Mouse (Mus musculus): ENCODE data around the gene Mlx. TPM values are rescaled to one million over a fixed set of nuclear protein-coding genes. Genes with fewer than 3 reads are reported as not detected.

Mlx gene
- 23.9 and 36.2 TPM in 2 replicates for polyA plus RNA-seq (2012; rRNA removed)

DNA sequence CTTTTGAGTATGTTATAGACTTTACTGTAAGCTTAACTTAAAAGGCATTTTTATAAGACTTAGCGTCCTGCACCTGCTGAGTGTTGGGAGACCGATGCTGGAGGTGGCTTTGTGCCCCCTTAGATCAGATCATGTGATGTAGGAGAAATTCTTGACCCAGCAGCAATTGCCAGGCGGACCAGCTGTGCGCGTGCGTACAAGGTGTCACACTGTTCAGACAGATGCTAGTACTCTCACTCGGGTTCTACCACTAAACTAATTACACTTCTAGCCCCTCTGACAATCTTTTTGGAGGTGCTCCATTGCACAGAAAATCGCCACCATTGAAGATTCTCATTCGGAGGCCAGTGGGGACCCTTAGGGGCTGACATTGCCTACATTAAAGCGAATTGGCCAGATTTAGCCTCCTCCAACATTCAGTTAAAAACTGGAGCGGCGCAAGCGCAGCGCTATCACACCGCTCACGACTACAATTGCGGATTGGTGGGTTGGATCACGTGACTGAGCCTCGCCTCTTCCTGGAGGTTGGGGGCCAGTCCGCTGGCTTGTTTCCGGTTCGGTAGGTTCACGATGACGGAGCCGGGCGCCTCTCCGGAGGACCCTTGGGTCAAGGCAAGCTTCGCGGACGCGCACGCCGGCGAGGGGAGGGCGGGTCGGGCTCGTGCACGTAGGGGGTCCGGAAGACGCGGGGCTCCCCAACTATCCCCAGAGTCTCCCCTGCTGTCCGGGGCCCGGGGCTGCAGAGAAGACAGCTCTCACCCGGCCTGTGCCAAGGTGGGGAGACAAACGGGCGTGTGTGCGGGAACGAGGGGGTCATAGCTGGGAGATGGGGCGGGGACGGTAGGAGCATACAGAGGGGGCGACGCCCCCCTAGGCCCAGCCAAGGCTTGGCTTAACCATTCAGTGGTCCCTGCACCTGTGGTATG lies at the start of gene Mlx:
Gene Mlx, plus strand, starts transcription at position 522 of the 926 bp plus-strand sequence.

DNA sequence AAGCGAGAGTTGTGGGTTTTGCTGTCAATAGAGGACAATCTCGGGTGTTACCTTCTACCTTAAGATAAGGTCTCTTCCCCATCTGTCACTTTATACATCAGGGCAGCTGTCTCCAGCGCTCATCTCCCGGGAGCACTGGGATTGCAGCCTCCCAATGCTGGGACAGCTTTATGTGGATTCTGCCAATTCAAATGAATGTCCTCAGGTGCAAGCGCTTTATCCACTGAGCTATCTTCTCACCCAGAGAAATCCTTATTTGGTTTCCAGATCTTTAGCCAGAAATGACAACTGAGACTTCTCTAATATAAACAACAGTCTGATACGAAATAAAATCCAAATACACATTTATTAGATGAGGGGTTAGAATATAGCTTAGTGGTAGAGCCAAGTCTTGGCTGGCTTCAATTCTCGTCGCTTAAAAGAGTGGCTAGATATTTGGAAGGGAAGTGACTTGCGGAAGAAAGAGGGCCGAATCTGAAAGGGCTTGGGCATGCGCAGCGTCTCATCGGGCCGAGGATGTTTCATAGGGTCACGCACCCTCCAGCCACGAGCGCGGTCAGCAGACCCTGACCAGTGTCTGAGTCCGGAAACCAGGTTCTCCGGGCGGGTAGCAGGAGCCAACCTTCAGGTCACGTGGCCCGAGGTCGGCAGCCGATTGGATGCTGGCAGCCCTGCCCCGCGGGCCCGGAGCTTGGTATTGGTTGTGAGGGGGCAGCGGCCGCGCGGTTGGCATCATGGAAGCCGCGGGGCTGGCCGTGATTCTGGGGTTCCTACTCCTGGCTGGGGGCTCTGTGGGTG lies 17.5 kb upstream of the Mlx start, which contains the start of gene Naglu:
Gene Naglu, plus strand, starts transcription at position 622 of the 798 bp plus-strand sequence.

DNA sequence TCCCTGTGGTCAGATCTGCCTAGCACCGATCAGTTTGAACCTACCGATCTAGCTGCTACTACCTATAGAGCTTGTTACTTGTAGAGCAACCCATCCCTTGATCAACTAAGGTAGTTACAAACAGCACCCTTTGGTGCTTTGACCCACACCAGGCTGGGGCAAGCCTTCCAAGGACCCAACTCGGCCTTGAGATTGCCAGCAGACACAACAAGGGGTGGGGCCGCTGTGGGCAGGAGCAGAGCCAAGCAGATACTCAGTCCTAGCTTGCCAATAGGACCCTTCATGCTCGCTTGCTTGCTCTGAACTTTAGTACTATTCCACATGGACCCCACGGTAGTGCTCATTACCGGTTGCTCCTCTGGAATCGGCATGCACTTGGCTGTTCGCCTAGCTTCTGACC lies 9.0 kb upstream of the Mlx start, which contains the start of gene Hsd17b1:
Gene Hsd17b1, plus strand, starts transcription at position 291 of the 400 bp plus-strand sequence.

DNA sequence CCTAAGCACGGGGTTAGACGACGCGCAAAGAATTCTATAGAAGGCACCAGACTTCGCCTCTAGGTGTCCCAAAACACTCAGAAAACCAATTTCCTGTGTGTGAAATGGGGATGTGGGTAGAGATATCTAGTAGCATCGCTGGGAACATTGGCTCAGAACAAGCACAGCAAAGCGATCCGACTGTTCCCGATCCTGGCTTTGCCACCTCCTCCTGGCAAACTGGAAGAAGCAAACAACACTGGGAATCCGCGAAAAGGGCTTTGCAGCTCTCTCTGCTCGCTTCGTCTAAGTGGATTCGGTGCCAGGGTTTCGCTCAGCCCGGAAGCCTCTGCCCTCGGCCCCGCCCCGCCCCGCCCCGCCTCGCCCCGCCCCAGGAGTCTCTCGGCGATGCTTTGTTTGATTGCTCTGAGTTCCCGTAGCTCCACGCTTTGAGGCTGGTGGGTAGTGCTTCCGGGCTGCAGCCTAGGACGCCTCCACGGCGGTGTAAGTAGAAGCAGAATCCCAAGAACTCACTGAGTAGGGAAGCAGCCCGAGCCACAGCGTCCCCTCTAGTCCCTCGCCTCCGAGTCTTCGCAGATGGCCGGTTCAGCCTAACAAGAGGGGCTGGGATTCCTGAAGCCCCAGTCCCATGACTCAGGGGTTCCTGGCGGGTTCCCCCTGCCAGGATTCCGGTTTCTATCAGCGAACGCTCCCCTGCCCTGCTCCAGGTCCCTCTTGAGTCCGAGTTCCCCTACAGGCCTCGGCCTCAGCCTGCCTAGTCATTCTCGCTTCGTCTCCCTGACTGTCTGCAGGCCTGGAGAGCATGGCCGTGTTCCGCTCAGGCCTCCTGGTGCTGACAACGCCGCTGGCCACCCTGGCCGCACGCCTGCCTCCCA lies 4.6 kb upstream of the Mlx start, which contains the start of gene Coasy:
Gene Coasy, plus strand, starts transcription at position 358 of the 875 bp plus-strand sequence.

DNA sequence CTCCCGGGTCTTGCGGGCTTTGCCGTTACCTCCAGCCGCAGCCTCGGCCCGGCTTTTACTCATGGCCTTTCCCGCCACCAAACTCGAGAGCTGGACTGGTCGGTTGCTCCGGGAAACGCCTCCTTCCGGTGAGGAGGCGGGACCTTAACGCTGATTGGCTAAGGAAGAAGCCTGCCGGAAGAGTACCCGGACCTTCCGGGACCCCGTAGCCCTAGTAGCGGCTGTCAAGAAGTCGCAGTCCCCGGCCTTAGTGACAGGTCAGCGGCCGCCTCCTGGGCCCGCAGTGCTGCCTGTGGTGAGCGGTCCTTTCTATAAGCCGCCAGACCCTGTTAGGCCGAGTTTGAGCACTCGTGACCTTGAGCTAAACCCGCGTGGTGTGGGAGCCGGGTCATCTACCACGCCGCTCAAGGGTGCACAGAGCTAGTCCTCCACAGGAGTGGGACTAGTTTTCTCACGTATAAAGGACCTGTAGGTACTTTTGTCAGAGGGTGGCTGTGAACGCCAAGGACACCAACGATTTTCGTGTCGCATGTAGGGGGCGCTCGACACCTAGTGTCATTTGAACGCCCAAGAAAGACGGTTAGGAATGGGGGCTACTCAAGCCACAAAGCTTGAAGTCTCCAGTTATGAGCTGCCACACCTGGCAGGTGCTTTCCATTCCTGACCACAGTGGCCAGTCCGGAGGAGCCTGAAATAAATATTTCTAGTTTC lies 8.4 kb downstream of the Mlx start, which contains the start of gene Psmc3ip:
Gene Psmc3ip, minus strand, starts transcription at position 123 of the 711 bp plus-strand sequence.

DNA sequence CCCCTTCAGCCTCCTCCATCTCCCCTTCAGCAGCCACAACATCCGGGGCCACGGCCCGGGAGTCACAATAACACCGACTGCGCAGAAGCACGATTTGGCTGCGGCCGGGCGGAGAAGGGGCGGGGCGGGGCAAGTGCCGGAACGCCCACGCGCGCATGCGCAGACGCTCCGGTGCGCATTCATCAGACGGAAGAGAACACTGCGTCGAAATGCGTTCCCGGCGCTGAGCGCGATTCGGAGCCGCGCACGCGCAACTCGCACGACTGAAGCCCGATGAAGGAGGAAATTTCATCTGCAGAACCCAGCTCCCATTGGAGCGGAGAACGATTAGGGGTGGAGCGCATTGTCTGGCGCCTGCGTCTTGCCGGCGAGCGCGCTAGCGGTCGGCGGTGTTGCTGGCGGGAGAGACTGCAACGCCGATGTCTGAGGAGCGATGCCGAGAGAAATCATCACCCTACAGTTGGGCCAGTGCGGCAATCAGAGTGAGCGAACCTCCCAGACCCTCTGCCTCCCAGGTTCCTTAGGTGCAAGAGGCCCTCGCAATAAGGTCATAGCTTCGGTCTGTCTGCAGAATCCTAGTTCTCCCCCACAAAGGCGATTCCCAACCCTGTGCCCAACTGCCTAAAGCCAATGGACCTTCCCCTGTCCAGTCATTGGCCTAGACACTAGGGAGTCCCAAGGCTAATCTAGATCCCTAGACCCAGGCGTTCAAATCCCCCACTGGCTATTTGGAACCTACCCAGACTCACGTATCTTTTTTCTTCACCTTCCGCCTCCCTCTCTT lies 32.9 kb downstream of the Mlx start, which contains the start of the genes Retreg3 and Tubg1:
Gene Retreg3, minus strand, starts transcription at position 133 of the 784 bp plus-strand sequence.
Gene Tubg1, plus strand, starts transcription at position 178 of the 784 bp plus-strand sequence.

Other genes starting within 250 kb of the Mlx start
- gene Stat5b, start 236.6 kb upstream of the Mlx start, polyA plus RNA-seq (2012; rRNA removed): 58.2 and 62.1 TPM in 2 replicates
- 65.0 and 74.5 TPM in 2 replicates for gene Stat5a, start 227.9 kb upstream of the Mlx start, polyA plus RNA-seq (2012; rRNA removed)
- 120 and 122 TPM in 2 replicates for gene Stat3, start 147.7 kb upstream of the Mlx start, polyA plus RNA-seq (2012; rRNA removed)
- 263 and 307 TPM in 2 replicates for gene Cavin1, start 116.4 kb upstream of the Mlx start, polyA plus RNA-seq (2012; rRNA removed)
- gene Atp6v0a1, start 77.8 kb upstream of the Mlx start, polyA plus RNA-seq (2012; rRNA removed): 61.8 and 84.5 TPM in 2 replicates
- gene Naglu, start 17.3 kb upstream of the Mlx start, polyA plus RNA-seq (2012; rRNA removed): 124 and 125 TPM in 2 replicates
- 267 and 378 TPM in 2 replicates for gene Hsd17b1, start 8.9 kb upstream of the Mlx start, polyA plus RNA-seq (2012; rRNA removed)
- gene Coasy, start 4.7 kb upstream of the Mlx start, polyA plus RNA-seq (2012; rRNA removed): 122 and 140 TPM in 2 replicates
- 1.7 and 2.1 TPM in 2 replicates for gene Psmc3ip, start 8.2 kb downstream of the Mlx start, polyA plus RNA-seq (2012; rRNA removed)
- 59.4 and 75.1 TPM in 2 replicates for gene Retreg3, start 32.6 kb downstream of the Mlx start, polyA plus RNA-seq (2012; rRNA removed)
- 11.5 and 16.8 TPM in 2 replicates for gene Tubg1, start 32.7 kb downstream of the Mlx start, polyA plus RNA-seq (2012; rRNA removed)
- 8.2 and 11.3 TPM in 2 replicates for gene Tubg2, start 68.6 kb downstream of the Mlx start, polyA plus RNA-seq (2012; rRNA removed)
- 12.6 and 13.4 TPM in 2 replicates for gene Cntnap1, start 83.2 kb downstream of the Mlx start, polyA plus RNA-seq (2012; rRNA removed)
- 89.1 and 109 TPM in 2 replicates for gene Plekhh3, start 84.1 kb downstream of the Mlx start, polyA plus RNA-seq (2012; rRNA removed)
- gene Ccr10, start 88.2 kb downstream of the Mlx start, polyA plus RNA-seq (2012; rRNA removed): 0.78 and 0.87 TPM in 2 replicates
- 33.7 and 37.5 TPM in 2 replicates for gene Ezh1, start 139.2 kb downstream of the Mlx start, polyA plus RNA-seq (2012; rRNA removed)
- 128 and 138 TPM in 2 replicates for gene Ramp2, start 158.8 kb downstream of the Mlx start, polyA plus RNA-seq (2012; rRNA removed)
- 49.4 and 63.9 TPM in 2 replicates for gene Vps25, start 166.4 kb downstream of the Mlx start, polyA plus RNA-seq (2012; rRNA removed)
- 11.7 and 13.1 TPM in 2 replicates for gene Wnk4, start 173.3 kb downstream of the Mlx start, polyA plus RNA-seq (2012; rRNA removed)
- gene Cntd1, start 191.7 kb downstream of the Mlx start, polyA plus RNA-seq (2012; rRNA removed): 0.13 and 0.33 TPM in 2 replicates
- gene Coa3, start 191.8 kb downstream of the Mlx start, polyA plus RNA-seq (2012; rRNA removed): 236 and 502 TPM in 2 replicates
- gene Becn1, start 215.0 kb downstream of the Mlx start, polyA plus RNA-seq (2012; rRNA removed): 129 and 200 TPM in 2 replicates
- gene Psme3, start 228.9 kb downstream of the Mlx start, polyA plus RNA-seq (2012; rRNA removed): 45.8 and 60.3 TPM in 2 replicates
- 9.2 and 10.4 TPM in 2 replicates for gene Aoc2, start 237.8 kb downstream of the Mlx start, polyA plus RNA-seq (2012; rRNA removed)
- gene Aoc3, start 243.3 kb downstream of the Mlx start, polyA plus RNA-seq (2012; rRNA removed): 104 and 107 TPM in 2 replicates

All from ovary, adult 2 months (tissue).